Mouse (Mus musculus) testis, adult 2 months (tissue): Measurements from ENCODE around the gene Zbtb38. TPM values are rescaled to one million over a fixed set of nuclear protein-coding genes. Genes with fewer than 3 reads are reported as not detected.

Experiments
- H3K27ac ChIP-seq: fragments of 200-500 bp; 2 replicates; pipeline ENCODE4 v1.5.1; 2012; ENCODE audit warnings: low read depth, low read length; ENCODE audit not compliant: control insufficient read depth, insufficient read depth
- H3K27me3 ChIP-seq: fragments of 200-500 bp; 2 replicates; pipeline ENCODE4 v1.6.1; 2012; ENCODE audit warnings: mild to moderate bottlenecking, low read length, moderate library complexity; ENCODE audit not compliant: control insufficient read depth, insufficient read depth
- H3K36me3 ChIP-seq: fragments of 200-500 bp; 2 replicates; pipeline ENCODE4 v1.6.1; 2012; ENCODE audit warnings: mild to moderate bottlenecking, low read length; ENCODE audit not compliant: control insufficient read depth, insufficient read depth
- H3K4me1 ChIP-seq: fragments of 200-500 bp; 2 replicates; pipeline ENCODE4 v1.6.1; 2012; ENCODE audit warnings: low read length; ENCODE audit not compliant: control insufficient read depth, insufficient read depth
- H3K4me3 ChIP-seq: fragments of 200-500 bp; 2 replicates; pipeline ENCODE4 v1.5.1; 2012; ENCODE audit warnings: low read depth, mild to moderate bottlenecking, low read length, moderate library complexity, mixed read lengths; ENCODE audit not compliant: control insufficient read depth
- CTCF ChIP-seq: fragments of 200-500 bp; IDR thresholded peaks from 2 replicates; pipeline ENCODE4 v1.5.1; 2012; ENCODE audit warnings: low read depth, mild to moderate bottlenecking, inconsistent platforms, low read length, moderate library complexity; ENCODE audit not compliant: control insufficient read depth, insufficient read depth, insufficient replicate concordance
- POLR2A ChIP-seq: fragments of 200-500 bp; IDR thresholded peaks from 2 replicates; pipeline ENCODE4 v1.6.1; 2012; ENCODE audit warnings: low read depth, mild to moderate bottlenecking, inconsistent platforms, low read length, moderate library complexity; ENCODE audit not compliant: control insufficient read depth
- polyA plus RNA-seq: library from polyadenylated mRNA; depleted of rRNA; stranded (reverse); fragments of >200 nt; gene quantifications from 2 replicates; pipeline ENCODE4 v1.2.3, GENCODE M21; 2012

Zbtb38 gene
- polyA plus RNA-seq, 1 experiment, result 2.4 TPM

DNA sequence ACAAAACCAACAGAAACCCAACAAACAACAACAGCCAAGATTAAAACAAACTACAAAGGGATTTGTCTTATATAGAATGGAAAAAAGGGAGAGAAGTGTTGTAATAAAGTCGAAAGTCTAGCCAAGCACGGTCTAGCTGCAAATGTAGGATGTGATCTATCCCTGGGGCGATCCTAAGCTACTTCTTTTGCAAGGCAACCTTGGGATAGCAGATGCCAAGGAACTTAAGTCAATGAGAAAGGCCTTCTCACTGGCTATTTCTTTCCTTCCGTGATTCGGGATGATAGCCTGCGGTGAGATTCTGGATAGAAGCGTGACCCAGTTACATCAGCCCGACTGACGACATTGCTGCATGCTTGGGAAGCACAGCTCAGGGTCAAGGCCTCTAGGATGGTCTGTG is 6.1 kb downstream of the Zbtb38 start:
- H3K36me3 ChIP-seq, result no peaks in the 10 kb centered on the region
- H3K4me3 ChIP-seq, result no peak overlapping the region
- no peak overlapping the region for H3K27ac ChIP-seq
- TF ChIP-seq POLR2A, result no peak
- TF ChIP-seq CTCF, result no peak
- no peaks in the 10 kb centered on the region for H3K27me3 ChIP-seq
- no peaks in the 10 kb centered on the region for H3K4me1 ChIP-seq

DNA sequence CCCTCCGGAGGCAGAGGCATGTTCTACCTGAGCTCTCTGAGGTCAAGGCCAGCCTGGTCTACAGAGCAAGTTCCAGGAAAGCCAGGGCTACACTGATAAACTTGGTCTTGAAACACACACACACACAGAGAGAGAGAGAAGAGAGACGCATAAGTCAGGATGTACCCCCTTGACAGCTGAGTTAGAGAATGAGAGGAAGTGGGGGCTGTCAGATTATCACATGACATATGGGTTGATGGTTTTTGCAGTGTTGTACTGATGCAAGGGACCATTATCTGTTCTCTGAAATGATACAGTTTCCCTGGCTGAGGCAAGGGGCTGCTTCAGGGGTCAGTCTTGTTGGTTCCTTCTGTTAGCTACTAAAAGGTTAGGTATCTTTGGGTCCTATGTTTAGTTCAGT is 7.7 kb downstream of the Zbtb38 start:
- H3K27me3 ChIP-seq, result no peaks in the 10 kb centered on the region
- no peaks in the 10 kb centered on the region for H3K4me1 ChIP-seq
- no peak overlapping the region for H3K27ac ChIP-seq
- no peaks in the 10 kb centered on the region for H3K36me3 ChIP-seq
- TF ChIP-seq POLR2A (no peak), CTCF (no peak)
- H3K4me3 ChIP-seq, result no peak overlapping the region

DNA sequence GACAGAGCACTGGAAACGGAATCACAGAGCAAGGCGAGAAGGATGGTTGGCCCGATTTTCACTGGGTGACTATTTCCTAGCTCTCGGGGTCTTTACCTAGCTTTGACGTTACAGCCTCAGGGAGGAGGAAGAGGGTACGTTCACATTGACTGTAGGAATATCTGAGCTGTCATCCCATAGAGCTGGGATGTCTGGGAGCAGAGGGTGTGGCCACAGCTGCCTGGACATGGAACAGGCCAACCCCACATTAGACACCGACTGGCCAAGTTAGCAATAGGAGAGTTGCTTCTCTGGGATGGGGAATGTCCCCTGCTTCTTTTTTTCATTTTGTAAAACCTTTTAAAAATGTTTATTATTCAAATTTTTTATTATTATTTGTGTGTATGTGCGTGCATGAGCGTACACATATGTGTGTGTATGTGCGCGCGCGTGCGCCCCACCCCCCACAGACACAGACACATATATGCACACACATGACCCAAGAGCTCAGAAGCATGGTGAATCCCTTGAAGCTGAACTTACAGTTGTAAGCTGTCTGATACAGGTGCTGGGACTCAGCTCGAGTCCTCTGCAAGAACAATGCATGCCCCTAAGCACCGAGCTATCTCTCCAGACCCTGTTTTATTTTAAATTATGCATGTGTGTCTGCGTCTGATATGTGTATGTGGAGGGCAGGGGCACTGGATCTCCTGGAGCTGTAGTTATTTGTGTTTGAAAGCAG is 11.1 kb downstream of the Zbtb38 start:
- H3K27ac ChIP-seq, result no peak overlapping the region
- H3K4me1 ChIP-seq, result no peaks in the 10 kb centered on the region
- H3K4me3 ChIP-seq, result no peak overlapping the region
- no peaks in the 10 kb centered on the region for H3K27me3 ChIP-seq
- no peaks in the 10 kb centered on the region for H3K36me3 ChIP-seq
- TF ChIP-seq POLR2A (no peak), CTCF (no peak)

DNA sequence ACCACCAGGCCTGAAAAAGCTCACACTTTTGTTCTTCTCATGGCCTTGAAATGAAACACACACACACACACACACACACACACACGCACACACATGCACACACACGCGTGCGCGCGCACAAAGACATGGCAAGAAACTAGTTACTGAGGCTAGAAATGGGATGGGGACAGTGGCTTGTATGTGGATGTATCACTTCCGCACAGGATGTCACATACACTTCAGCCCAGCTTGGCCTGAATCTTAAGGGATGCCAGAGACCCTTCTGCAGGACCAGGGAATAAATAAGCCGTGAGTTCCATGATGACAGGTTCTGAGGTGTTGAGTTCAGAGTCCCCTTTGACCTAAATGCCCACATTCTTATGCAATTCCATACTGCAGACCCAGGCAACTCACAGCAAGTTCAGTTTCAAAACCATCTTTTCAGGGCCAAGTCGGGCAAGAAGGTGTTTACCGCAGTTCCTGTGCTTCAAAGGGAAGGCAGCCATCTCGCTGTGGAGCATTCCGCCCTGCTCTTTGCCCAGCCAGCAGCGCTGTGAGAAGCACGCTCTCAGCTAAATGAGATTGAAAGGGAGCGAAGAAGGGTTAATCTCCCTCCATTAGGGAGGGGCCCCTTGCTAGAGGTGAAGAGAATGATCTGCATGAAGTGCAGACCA is 11.8 kb downstream of the Zbtb38 start:
- no peaks in the 10 kb centered on the region for H3K36me3 ChIP-seq
- peak overlapping the region; percentile 32; the same call in 1 of the 2 replicates for H3K27ac ChIP-seq
- H3K4me1 ChIP-seq, result no peaks in the 10 kb centered on the region
- H3K27me3 ChIP-seq, result no peaks in the 10 kb centered on the region
- H3K4me3 ChIP-seq, result no peak overlapping the region
- TF ChIP-seq CTCF, result no peak
- no peak for TF ChIP-seq POLR2A

DNA sequence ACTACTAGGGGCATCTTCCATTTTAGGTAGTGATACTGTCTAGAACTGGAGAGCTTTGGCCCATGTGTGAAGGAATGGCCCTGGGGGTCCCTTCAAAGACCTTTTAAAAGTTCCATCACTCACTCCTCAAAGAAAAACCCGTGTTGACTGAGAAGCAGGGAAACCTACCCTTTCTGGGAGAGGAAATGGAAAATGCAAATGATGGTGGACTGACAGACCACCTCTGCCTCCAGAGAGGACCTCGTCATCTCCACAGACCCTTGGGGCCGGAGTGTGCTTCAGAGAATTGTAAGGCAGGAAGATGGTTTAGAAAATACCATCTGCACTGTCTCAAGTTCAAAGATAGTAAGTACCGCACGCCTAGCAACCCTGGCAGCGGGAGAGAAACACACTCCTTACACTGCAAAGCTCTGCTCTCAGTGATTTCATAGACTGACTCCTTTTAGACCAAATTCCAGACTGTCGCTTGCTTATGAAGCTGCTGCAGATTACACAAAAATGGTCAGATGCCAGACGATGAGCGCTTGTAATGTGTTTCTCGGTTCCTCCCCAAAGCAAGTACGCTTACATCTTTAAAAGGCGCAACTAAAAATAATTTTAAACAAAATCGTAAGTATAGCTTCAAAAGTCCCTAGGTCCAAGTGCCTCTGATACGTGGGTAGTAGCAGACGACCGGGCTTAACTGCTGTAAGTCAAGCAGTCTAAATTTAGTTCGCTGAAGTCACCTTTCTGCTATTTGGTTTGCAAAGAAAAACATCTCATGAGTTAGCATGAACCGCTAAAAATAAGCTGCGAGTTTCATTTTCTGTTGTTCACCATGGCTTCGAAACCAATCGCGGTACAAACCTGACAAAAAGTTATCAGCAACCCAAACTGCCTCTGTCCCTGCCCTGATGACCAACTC is 12.6 kb downstream of the Zbtb38 start:
- no peak for TF ChIP-seq POLR2A
- TF ChIP-seq CTCF, result no peak
- Histone ChIP-seq H3K36me3 (no peaks in the 10 kb centered on the region), H3K27ac (peak overlapping the region; percentile 32; the same call in 1 of the 2 replicates), H3K4me3 (no peak overlapping the region), H3K27me3 (no peaks in the 10 kb centered on the region), H3K4me1 (no peaks in the 10 kb centered on the region)

DNA sequence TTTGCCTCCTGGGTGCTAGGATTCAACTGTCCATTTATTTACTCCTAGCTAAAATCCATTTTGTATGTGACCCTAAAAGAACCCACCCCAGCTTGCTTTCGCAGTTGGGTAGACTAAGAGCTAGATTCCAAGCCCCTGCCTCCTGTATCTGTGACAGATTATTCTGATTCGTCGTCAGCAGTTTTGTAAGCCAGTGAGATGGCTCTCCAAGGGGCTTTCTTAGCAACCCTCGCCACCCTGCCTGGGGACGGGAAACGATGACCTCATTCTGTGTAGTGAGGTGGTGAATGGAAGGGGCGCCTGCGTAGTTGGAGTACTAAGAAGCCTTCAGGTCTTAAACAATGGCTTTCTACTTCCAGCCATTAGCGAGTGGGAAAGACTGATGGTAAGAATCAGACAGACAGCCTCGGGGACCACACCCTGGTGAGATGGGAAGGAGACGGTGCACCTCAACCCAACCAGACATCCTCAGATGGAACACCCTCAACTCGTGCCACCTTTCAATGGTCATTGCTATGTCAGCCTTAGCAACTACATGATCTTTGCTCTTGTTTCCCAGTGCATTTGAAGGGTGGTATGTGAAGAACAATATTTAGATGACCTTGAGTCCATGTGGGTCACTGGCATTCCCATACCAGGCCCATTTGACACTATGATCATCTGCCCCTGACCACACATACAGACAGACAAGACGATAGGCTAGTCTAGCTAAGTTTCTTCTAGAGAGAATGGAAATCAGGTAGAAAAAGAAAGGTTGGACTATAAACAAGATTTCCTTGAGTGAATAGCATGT is 13.9 kb downstream of the Zbtb38 start:
- no peaks in the 10 kb centered on the region for H3K27me3 ChIP-seq
- H3K36me3 ChIP-seq, result no peaks in the 10 kb centered on the region
- no peak overlapping the region for H3K27ac ChIP-seq
- TF ChIP-seq POLR2A, result no peak
- no peak for TF ChIP-seq CTCF
- H3K4me3 ChIP-seq, result no peak overlapping the region
- no peaks in the 10 kb centered on the region for H3K4me1 ChIP-seq

DNA sequence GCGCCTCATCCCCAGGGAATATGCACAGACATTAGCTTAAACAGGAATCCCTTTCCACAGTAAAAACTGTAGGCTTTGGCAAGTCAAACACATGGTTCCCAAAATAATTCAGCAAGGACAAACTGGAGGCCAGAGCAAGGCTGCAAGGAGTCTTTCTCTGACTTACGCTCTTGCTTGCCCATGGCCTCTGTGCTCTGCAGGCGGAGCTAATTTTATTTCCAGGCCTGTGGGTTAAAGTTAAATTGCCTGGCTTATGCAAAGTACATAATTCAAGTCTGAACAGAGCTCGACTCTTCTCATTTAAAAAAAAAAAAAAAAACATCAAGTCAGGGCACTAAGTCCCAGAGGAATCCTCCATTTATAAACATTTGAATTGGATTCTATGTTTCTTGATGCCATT is 16.7 kb downstream of the Zbtb38 start:
- no peak overlapping the region for H3K27ac ChIP-seq
- no peak overlapping the region for H3K4me3 ChIP-seq

More for the DNA sequence above, 16.7 kb downstream of the Zbtb38 start:
- Histone ChIP-seq H3K4me1 (no peaks in the 10 kb centered on the region), H3K36me3 (no peaks in the 10 kb centered on the region), H3K27me3 (no peaks in the 10 kb centered on the region)
- TF ChIP-seq CTCF, result no peak
- TF ChIP-seq POLR2A, result no peak
